Mouse (Mus musculus) midbrain, embryonic 16.5 days (tissue): Measurements from ENCODE around the gene Rsrc1. TPM values are rescaled to one million over a fixed set of nuclear protein-coding genes. Genes with fewer than 3 reads are reported as not detected.
"Not testable (repeated sequence)": the region's sequence is repeated elsewhere in the genome, so short reads cannot be mapped to it uniquely, and the experiment has no call there.

ENCODE experiments used
- ATAC-seq: fragments of 200-750 bp; cut with Nextera tagmentation; 2 replicates; pipeline ENCODE4 v1.8.0; 2017; ENCODE audit warnings: moderate TSS enrichment
- H3K27ac ChIP-seq: fragments of 300-500 bp; sonication (generic); 2 replicates; pipeline ENCODE4 v1.5.1; 2014; ENCODE audit warnings: mild to moderate bottlenecking, low read length, mixed read lengths
- H3K27me3 ChIP-seq: fragments of 300-500 bp; sonication (generic); 2 replicates; pipeline ENCODE4 v1.6.1; 2014; ENCODE audit warnings: low read depth, low read length, mixed read lengths; ENCODE audit not compliant: control insufficient read depth, insufficient read depth
- H3K36me3 ChIP-seq: fragments of 300-500 bp; sonication (generic); 2 replicates; pipeline ENCODE4 v1.6.1; 2014; ENCODE audit warnings: mild to moderate bottlenecking, low read length, moderate library complexity, mixed read lengths; ENCODE audit not compliant: control insufficient read depth, insufficient read depth
- H3K4me1 ChIP-seq: fragments of 300-500 bp; sonication (generic); 2 replicates; pipeline ENCODE4 v1.6.1; 2014; ENCODE audit warnings: mild to moderate bottlenecking, low read length, mixed read lengths; ENCODE audit not compliant: control insufficient read depth, insufficient read depth
- H3K4me2 ChIP-seq: fragments of 300-500 bp; sonication (generic); 2 replicates; pipeline ENCODE4 v1.6.1; 2014; ENCODE audit warnings: mild to moderate bottlenecking, low read length, mixed read lengths
- H3K4me3 ChIP-seq: fragments of 300-500 bp; sonication (generic); 2 replicates; pipeline ENCODE4 v1.5.1; 2014; ENCODE audit warnings: low read depth, mild to moderate bottlenecking, low read length, moderate library complexity, mixed read lengths
- H3K9ac ChIP-seq: fragments of 300-500 bp; sonication (generic); 2 replicates; pipeline ENCODE4 v1.6.1; 2014; ENCODE audit warnings: low read depth, low read length, mixed read lengths
- H3K9me3 ChIP-seq: fragments of 300-500 bp; sonication (generic); replicated peaks from 2 replicates; pipeline ENCODE4 v1.6.1; 2014; ENCODE audit warnings: mild to moderate bottlenecking, low read length, mixed read lengths; ENCODE audit not compliant: control insufficient read depth, poor library complexity, severe bottlenecking
- WGBS: fragments of 180-500 bp; shearing (Covaris S2); extraction: QIAGEN DNeasy Blood & Tissue Kit; methylation state at CpG from one replicate; pipeline ENCODE4 v1.1.7; 2014; 5-methylcytosine and 5-hydroxymethylcytosine counted together
- polyA plus RNA-seq: library from polyadenylated mRNA; unstranded; fragments of >200 nt; fragmentation: Nextera tagmentation; extraction: Ambion mirVana; gene quantifications from 2 replicates; pipeline ENCODE4 v1.2.1, GENCODE M21; 2015

The Rsrc1 gene
- polyA plus RNA-seq, 1 experiment from 2014 or later = 42.4 TPM

GRCm38 (mm10) chr3:67144952-67145351, 163.8 kb downstream of the Rsrc1 start:
- H3K4me2 ChIP-seq = no peak overlapping the region
- H3K36me3 ChIP-seq = no peaks in the 10 kb centered on the region
- H3K9me3 ChIP-seq = peaks cover 3% of the 10 kb centered on the region; the same call in 1 of the 2 replicates
- no peak for ATAC-seq
- no peak overlapping the region for H3K4me3 ChIP-seq
- H3K9ac ChIP-seq = no peak overlapping the region
- H3K27me3 ChIP-seq = no peaks in the 10 kb centered on the region
- no peak overlapping the region for H3K27ac ChIP-seq
- 85% methylated on average over 2 of the region's 2 CpGs for WGBS
- H3K4me1 ChIP-seq = peaks cover 2% of the 10 kb centered on the region; the same call in 1 of the 2 replicates

- no peaks in the 10 kb centered on the region for H3K36me3 ChIP-seq
- no peak overlapping the region for H3K27ac ChIP-seq
- peaks cover 3% of the 10 kb centered on the region; the same call in 1 of the 2 replicates for H3K9me3 ChIP-seq
- H3K27me3 ChIP-seq = no peaks in the 10 kb centered on the region
- peaks cover 2% of the 10 kb centered on the region; the same call in 1 of the 2 replicates for H3K4me1 ChIP-seq
- H3K9ac ChIP-seq = no peak overlapping the region
- no peak overlapping the region for H3K4me2 ChIP-seq
- ATAC-seq = no peak
- 76% methylated on average over 1 of the region's 1 CpGs for WGBS
- H3K4me3 ChIP-seq = no peak overlapping the region
These were observed 165.1 kb downstream of the Rsrc1 start for GRCm38 (mm10) chr3:67146280-67146679.

GRCm38 (mm10) chr3:67147246-67147645, 166.1 kb downstream of the Rsrc1 start:
- 4% methylated on average over 3 of the region's 3 CpGs for WGBS
- Histone ChIP-seq H3K4me3 (no peak overlapping the region), H3K4me1 (peaks cover 2% of the 10 kb centered on the region; the same call in 1 of the 2 replicates), H3K4me2 (no peak overlapping the region), H3K27ac (no peak overlapping the region), H3K36me3 (no peaks in the 10 kb centered on the region), H3K9me3 (peaks cover 3% of the 10 kb centered on the region; the same call in 1 of the 2 replicates), H3K27me3 (no peaks in the 10 kb centered on the region), H3K9ac (no peak overlapping the region)
- ATAC-seq = no peak

- H3K27me3 ChIP-seq = no peaks in the 10 kb centered on the region
- ATAC-seq = no peak
- H3K4me2 ChIP-seq = no peak overlapping the region
- H3K9me3 ChIP-seq = no peaks in the 10 kb centered on the region
- H3K27ac ChIP-seq = no peak overlapping the region
- WGBS = 34% methylated on average over 3 of the region's 3 CpGs
- no peaks in the 10 kb centered on the region for H3K4me1 ChIP-seq
- H3K4me3 ChIP-seq = no peak overlapping the region
- no peaks in the 10 kb centered on the region for H3K36me3 ChIP-seq
- no peak overlapping the region for H3K9ac ChIP-seq
These were observed 216.0 kb downstream of the Rsrc1 start for GRCm38 (mm10) chr3:67197179-67197578.

GRCm38 (mm10) chr3:67213047-67213457, 231.9 kb downstream of the Rsrc1 start:
- Histone ChIP-seq H3K36me3 (no peaks in the 10 kb centered on the region), H3K9ac (no peak overlapping the region), H3K27ac (no peak overlapping the region), H3K4me1 (no peaks in the 10 kb centered on the region), H3K27me3 (no peaks in the 10 kb centered on the region), H3K9me3 (no peaks in the 10 kb centered on the region), H3K4me2 (no peak overlapping the region), H3K4me3 (no peak overlapping the region)
- 14% methylated on average over 1 of the region's 1 CpGs for WGBS
- no peak for ATAC-seq

- H3K4me2 ChIP-seq = no peak overlapping the region
- no peak overlapping the region for H3K27ac ChIP-seq
- H3K9me3 ChIP-seq = no peaks in the 10 kb centered on the region
- no peaks in the 10 kb centered on the region for H3K36me3 ChIP-seq
- WGBS = 21% methylated on average over 3 of the region's 3 CpGs
- no peak overlapping the region for H3K9ac ChIP-seq
- no peak overlapping the region for H3K4me3 ChIP-seq
- no peaks in the 10 kb centered on the region for H3K27me3 ChIP-seq
- ATAC-seq = no peak
- H3K4me1 ChIP-seq = peaks cover 2% of the 10 kb centered on the region; the same call in 1 of the 2 replicates
These were observed 251.5 kb downstream of the Rsrc1 start for GRCm38 (mm10) chr3:67232617-67233241.

GRCm38 (mm10) chr3:67242451-67242850, 261.3 kb downstream of the Rsrc1 start:
- H3K27me3 ChIP-seq, H3K4me3 ChIP-seq, H3K27ac ChIP-seq, ATAC-seq, H3K36me3 ChIP-seq, H3K4me1 ChIP-seq, H3K4me2 ChIP-seq, H3K9ac ChIP-seq, H3K9me3 ChIP-seq: not testable (repeated sequence)
- WGBS = 92% methylated on average over 10 of the region's 10 CpGs

- Histone ChIP-seq H3K4me3 (no peak overlapping the region), H3K27me3 (no peaks in the 10 kb centered on the region), H3K27ac (no peak overlapping the region), H3K9me3 (no peaks in the 10 kb centered on the region), H3K9ac (no peak overlapping the region), H3K4me2 (no peak overlapping the region), H3K4me1 (no peaks in the 10 kb centered on the region), H3K36me3 (no peaks in the 10 kb centered on the region)
- WGBS = 71% methylated on average over 3 of the region's 3 CpGs
- ATAC-seq = no peak
These were observed 286.3 kb downstream of the Rsrc1 start for GRCm38 (mm10) chr3:67267448-67267847.

GRCm38 (mm10) chr3:67279781-67280180, 298.6 kb downstream of the Rsrc1 start:
- WGBS = 86% methylated on average over 4 of the region's 4 CpGs
- Histone ChIP-seq H3K27ac (no peak overlapping the region), H3K4me3 (no peak overlapping the region), H3K27me3 (no peaks in the 10 kb centered on the region), H3K4me1 (no peaks in the 10 kb centered on the region), H3K36me3 (no peaks in the 10 kb centered on the region), H3K9ac (no peak overlapping the region), H3K4me2 (no peak overlapping the region), H3K9me3 (no peaks in the 10 kb centered on the region)
- ATAC-seq = no peak
